Mouse (Mus musculus) gastrocnemius, postnatal 14 days (tissue): ENCODE measurements around the gene Adal. TPM values are rescaled to one million over a fixed set of nuclear protein-coding genes. Genes with fewer than 3 reads are reported as not detected.
"Not testable (repeated sequence)": the region's sequence is repeated elsewhere in the genome, so short reads cannot be mapped to it uniquely, and the experiment has no call there.

Experiments used
- DNase-seq: peaks from one replicate; pipeline ENCODE4 v3.0.0; 2021; ENCODE audit warnings: mixed read lengths
- intact Hi-C: fragments of 180-260 bp; cut with DNase I; formaldehyde crosslinking; loops from one replicate; pipeline ENCODE4 v1.15.1; 2025; ENCODE audit warnings: low total_unique reads
- long read RNA-seq, 2 experiments: library from polyadenylated mRNA; stranded (forward); transcript quantifications; one replicate each; pipeline ENCODE4 v2.0.0; 2021
- total RNA-seq, 2 experiments: library from RNA; stranded (reverse); gene quantifications; 2 replicates each; pipeline ENCODE4 v1.2.3; 2021

Adal gene
- total RNA-seq = 10 to 100 TPM; 12.7 to 13.5 TPM
- long read RNA-seq, experiment 1, partial matches to known transcripts = 0 of 13 reads
- long read RNA-seq, experiment 1, other reads (novel, unspliced or antisense) = 9 of 13 reads
- long read RNA-seq, experiment 2, partial matches to known transcripts = 0 of 11 reads
- long read RNA-seq, experiment 2, other reads (novel, unspliced or antisense) = 7 of 11 reads

DNA sequence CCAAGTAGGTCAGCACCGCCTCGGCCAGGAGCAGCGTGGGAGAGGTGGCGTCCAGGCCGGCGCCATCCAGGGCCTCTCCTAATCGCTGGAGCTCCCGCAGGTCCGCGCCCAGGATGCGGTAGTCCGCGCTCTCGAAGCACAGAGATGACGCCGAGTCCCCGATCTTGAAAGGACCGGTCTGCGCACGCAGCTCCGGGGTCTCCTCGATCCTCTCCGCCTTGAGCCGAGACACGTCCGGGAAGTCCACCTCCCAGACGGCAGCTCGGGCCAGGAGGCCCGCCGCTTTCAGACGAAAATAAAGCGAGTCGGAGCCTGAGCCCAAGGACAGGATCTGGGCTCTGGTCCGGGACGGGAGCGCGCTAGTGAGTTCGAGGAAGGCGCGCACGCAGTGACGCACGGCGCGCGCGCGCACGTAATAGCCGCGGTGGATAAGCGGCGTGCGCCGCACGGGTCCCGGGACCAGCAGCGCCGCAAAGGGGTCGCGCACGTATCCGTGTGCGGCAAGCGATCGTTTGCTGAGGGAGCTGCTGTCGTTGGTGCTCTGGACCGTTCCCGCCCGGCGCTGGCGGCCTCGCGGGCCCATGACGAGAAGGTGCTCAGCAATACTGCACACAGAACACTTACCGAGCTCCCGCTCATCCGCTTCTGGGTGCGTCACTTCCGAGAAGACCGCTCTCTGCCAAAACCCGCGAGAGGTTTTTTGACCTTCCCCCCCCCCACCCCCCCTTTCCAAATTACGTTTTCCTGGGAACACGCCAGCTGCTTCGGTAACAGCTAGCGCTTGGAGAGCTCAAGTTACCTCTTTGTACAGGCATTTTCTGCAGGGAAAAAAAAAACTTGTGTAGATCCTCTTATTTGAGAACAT, at the start of gene Adal, which contains the start of gene Lcmt2:
Gene Adal, plus strand, starts transcription at position 411 of the 865 bp plus-strand sequence.
Gene Lcmt2, minus strand, starts transcription at position 636 of the 865 bp plus-strand sequence.
- peak; percentile 90 for DNase-seq
- intact Hi-C loops = no loop called here

DNA sequence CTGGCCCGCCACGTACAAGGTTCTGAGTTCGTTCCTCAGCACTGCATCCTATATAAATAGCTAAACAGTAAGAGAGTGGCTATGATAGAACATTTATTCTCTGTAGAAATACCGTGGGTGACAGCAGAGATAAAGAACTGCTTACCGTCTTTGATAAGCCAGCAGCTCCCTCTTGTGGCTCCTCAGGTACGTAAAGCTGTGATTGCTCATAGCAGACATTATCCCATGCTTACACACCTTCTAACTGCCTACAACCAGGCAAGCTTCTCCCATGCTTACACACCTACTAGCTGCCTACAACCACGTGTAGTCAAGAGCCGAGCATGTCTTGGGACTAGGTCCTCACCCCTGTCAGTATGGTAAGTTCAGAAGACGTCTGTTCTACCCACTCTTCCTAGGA, 38.2 kb upstream of the Adal start:
- DNase-seq = peak; percentile 36
- intact Hi-C loops = loop anchor here (2.0 kb wide), 1 partner anchor 61 kb away; no protein-coding TSS in a partner anchor

DNA sequence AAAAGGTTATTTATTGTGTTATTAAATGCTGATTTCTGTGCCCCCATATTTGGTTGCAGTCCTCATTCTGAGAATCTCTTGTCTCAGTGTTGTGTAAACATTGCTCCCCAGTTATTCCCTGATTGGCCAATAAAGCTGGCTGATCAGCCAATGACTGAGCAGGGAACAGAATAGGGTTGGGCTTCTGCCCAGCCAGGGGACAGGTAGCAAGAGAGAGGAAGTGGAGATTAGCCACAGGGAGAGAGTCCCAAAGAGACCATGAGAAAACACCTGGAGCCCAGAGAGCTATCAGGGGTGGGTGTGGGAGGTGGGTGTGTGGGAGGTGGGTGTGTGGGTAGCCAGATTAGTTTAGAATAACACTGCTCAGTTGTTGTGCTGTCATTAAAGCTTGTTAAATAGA, 34.3 kb upstream of the Adal start:
- no peak for DNase-seq
- intact Hi-C loops = no loop called here

DNA sequence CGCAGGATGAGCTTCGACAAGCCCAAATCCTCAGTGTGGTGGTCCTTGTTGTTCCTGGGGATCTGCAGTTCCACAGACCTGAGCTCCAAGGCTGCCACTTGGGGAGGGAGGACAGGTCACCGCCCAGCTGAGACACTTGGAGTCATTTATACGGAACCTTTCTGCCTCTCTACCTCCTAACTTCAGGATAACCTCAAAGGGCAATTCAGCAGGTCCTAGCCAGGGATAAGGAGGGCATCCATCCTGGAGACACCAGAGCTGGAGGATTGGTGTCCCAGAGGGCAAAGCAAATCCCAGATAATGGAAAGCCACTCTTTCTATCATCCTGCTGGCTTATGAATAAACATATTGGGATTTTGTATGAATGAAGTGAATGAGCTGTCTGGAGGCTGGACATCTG, 30.5 kb upstream of the Adal start, which contains the start of gene Tgm7:
Gene Tgm7, minus strand, starts transcription at position 101 of the 400 bp plus-strand sequence.
- intact Hi-C loops = no loop called here
- DNase-seq = no peak

DNA sequence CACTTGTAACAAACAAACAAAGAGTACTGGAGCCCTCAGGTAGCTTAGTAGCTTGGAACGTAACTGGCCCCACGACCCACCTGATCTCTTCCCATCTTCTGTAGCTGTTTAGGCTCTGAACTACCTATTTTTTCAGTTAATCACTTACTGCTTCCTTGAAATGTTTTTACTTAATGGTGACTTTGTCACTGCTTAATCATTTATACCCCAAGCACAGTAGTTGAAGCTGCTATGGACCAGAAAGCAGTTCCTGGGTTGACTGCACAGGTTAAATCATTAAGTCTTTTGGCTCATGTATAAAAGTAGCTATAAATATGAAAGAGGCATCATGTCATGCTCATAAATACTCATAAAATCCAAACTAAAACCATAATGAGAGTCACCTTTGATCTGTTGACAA, 24.8 kb upstream of the Adal start:
- no peak for DNase-seq
- intact Hi-C loops = no loop called here

DNA sequence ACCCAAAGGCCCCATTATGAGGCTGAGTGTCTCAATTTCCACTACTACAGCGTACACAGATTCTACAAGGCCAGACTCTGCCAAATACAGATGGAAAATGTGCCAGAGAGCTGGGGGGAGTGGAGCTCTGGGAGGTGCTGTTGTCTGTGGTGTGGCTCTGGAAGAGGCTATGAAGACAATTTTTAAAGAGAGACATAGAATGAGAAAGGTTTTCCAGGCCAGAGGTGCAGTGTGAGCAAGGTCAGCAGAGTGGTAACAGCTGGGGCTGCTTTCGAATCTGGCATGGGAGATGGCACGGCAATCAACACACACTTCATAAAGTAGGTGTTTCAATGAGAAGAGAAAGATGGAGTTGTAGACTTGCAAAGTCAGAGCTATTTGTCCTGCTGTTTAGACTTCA, 21.0 kb upstream of the Adal start:
- intact Hi-C loops = no loop called here
- DNase-seq = no peak

DNA sequence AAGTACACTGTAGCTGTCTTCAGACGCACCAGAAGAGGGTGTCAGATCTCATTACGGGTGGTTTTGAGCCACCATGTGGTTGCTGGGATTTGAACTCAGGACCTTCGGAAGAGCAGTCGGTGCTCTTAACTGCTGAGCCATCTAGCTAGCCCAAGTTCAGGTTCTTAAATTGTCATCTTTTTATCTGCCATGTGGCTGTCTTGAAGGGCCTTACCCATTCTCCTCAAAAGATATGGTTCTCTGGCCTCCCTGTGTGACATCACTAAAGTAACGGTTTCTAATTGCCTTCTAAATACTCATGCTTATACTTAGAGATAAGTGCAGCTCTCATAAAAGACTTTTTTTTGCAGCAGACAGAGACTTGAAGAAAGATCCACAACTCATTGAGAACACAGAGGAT, 13.9 kb upstream of the Adal start:
- DNase-seq, intact Hi-C loops: not testable (repeated sequence)

DNA sequence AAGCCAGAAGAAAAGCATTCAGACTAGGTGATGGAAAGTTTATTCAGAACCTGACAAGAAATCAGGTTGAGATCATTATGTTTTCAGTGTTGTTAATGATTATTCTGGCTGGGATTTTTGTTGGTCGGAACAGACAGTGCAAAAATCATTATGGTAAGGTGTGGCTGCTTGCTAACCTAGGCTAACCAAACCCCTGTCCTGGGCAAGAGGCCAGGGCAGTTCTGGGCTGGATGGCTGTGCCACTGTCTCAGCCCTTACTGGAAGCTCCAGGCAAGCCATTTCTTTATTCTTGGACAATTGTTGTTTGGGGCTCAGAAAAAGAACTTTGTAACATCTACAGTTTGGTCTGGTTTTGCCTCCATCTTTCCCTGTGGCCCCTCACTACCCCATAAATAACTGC, 12.7 kb upstream of the Adal start:
- intact Hi-C loops = no loop called here
- DNase-seq = no peak

DNA sequence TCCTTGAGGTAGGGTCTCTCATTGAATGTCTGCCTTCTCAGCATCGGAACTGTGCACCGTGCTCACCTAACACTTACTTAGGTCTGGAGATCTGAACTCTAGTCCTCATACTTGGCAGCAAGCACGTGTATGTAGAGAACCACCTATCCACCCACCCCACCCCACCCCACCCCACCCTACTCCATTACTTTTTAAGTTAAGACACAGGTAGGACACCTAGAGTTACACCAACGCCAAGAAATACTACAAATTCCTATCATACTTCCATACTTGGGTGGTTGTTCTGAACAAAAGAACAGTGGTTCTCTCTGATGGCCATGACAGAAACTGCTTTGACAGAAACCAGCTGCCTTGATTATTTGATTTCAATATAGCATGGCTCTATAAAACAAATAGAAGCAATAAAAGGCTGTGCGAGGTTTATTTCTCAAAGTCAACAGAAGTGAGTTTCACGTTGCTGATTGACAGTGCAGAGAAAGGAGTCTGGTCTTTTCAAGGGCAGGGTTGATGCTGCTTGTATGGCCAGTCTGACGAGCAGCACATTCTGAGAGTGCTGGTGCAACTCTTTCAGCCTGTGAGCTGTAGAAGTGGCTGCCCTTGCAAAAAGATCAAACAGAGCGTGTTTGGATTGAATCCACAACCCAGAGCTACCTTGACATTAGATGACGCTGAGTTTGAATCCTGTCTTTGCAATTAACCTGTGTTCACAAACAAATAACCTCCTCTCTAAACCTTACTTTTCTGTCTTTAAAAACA, 11.2 kb upstream of the Adal start:
- no peak for DNase-seq
- intact Hi-C loops = no loop called here

DNA sequence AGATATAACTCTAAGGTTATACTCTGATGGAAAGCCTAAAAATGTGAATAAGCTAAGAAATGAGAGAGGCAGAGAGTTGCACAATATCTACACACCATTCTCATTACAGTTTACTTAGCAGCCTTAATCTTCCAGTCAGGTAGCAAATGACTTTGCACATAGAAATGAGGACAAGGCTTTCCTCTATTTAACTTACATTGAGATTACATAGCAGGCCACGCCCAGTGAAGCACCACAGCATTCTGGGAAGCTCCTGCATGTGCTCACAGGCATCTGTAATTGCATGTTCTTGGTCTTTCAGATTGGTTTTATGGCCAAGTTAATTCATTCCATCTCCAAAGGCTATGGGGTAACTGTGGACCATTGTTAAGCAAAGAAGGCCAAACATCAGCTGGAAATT, 7.4 kb upstream of the Adal start:
- no peak for DNase-seq
- intact Hi-C loops = no loop called here

DNA sequence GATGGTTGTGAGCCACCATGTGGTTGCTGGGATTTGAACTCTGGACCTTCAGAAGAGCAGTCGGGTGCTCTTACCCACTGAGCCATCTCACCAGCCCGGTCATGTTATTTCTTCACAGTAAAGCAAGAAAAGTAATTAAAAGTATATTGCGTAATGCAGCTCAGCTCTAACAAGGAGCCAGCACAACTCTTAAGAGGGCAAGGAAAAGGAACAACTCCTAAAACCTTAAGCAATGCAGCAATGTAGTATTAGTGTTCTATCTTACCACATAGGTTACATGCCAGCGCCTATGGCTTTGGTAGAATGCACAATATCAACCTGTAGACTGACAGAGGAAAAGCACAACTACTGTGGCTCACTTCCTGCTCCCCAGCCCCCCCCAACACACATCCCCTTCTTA, 2.9 kb upstream of the Adal start:
- no peak for DNase-seq
- intact Hi-C loops = no loop called here

DNA sequence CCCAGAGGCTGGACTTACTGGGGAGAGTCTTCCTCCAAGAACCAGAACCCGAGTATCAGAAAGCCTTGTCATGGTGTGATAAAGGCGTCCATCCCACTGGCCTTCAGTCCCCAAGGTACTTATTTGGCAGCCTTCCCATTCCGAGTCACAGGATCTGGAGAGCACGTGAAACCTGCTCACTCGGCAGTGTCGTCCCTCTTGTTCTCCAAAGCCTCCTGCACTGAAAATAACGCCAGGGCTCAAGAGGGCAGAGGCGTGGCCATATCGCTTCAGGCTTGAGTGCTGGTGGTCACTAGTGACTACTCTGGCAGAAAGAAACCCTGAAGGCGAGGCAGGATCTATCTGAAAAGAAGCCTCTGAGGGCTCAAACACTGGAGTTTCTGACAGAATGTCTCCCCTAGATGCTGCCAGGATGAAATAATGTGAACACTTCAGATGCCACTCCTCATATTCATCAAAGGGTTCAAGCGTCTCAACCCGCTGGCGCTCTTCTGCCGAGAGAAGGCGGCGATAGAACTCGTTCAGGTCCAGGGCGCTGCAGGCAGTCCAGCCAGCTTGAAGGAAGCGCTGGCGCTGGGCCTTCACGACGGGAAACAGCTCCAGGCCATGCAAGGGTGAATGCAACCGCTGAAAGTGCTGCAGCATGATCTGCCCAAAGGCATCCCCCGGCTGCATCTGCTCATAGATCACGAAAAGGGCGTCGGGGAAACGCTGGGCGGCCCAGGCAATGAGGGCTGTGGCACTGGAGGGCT, 786 bp upstream of the Adal start:
- peak; percentile 9 for DNase-seq
- intact Hi-C loops = no loop called here

DNA sequence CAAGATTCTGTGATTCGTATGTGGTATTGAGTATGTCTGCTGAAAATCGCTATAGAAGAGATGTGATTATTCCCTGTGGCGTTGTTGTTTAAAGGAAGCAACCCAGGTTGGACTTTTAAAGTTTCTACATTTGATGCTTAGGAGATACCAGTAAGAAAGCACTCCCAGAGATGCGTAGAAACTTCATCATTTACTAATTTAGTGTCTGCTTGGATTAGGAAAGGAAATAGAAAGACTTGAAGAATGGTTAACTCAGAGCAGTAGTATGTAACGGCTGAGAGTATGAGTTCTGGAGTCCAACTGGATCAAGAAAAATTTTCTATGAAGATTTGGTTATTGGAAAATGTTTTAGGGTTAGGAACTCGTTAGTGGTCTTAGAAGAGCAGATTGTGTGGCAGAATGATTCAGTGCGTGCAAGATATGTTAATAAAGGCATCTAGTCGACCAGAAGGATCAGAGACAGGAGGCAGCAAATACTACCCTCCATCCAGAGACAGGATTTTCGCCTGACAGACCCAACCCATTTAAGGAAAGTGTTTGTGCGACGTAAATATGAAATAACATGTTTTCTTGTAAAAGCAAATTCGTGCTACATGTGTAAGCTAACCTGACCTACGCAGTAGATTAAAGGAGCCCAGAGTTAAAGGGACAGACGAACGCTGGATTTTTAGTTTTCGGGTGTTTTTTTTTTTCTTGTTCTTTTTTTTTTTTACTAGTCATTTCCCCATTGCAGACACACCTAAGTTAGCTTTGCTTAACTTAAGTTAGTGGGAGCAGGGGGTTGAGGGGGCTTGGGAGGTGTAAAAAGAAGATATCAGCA, 1.2 kb downstream of the Adal start:
- intact Hi-C loops = no loop called here

DNA sequence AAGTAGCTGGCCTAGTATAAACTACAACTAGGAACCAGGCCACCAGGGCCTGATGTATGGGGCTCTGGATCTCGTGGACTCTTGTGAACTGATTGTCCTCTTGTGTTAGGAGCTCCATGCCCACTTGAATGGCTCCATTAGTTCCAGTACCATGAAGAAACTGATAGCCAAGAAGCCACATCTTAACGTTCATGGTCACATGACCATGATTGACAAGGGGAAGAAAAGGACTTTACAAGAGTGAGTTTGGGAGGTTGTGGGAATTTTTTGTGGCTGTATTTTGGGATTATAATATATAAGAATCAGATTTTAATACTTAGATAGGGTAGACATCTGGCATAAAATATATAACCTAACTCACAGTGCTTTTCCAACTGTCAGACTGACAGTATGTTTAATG, 2.2 kb downstream of the Adal start:
- intact Hi-C loops = no loop called here
- no peak for DNase-seq

More for the DNA sequence above, 1.2 kb downstream of the Adal start:
- DNase-seq = no peak

DNA sequence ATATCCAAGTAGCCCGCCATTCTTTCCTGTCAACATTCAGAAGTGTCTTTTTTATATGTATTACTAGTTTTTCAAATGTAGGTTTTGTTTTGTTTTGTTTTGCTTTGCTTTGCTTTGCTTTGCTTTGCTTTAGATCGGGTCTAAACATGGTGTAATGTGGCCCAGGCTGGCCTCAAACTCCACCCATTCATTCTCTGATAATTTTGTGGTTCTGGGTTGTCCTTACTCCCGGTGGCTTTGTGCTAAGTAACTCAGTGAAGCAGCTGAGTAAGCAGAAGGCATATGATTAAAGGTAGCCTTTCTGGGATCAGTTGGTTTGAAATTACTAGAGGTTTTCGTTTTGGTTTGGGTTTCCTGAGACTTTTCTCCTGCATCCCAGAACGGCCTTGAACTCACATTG, 9.5 kb downstream of the Adal start:
- intact Hi-C loops = no loop called here

DNA sequence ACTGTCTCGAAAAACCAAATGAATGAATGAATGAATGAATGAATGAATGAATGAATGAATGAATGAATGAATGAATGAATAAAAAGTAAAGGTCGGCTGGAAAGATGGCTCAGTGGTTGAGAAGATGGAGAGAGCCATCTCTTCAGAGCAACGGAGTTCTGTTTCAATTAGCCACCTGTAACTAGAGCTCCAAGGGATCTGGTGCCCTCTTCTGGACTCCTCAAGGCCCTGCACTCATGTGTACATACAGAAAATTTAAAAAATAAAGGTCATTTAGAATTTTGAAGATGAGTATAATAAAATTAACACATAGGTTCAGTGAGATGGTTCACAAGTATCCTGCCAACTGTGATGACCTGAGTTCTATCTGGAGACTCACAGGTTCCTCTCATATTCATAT, 12.9 kb downstream of the Adal start:
- DNase-seq = no peak
- intact Hi-C loops = no loop called here

More for the DNA sequence above, 9.5 kb downstream of the Adal start:
- no peak for DNase-seq

DNA sequence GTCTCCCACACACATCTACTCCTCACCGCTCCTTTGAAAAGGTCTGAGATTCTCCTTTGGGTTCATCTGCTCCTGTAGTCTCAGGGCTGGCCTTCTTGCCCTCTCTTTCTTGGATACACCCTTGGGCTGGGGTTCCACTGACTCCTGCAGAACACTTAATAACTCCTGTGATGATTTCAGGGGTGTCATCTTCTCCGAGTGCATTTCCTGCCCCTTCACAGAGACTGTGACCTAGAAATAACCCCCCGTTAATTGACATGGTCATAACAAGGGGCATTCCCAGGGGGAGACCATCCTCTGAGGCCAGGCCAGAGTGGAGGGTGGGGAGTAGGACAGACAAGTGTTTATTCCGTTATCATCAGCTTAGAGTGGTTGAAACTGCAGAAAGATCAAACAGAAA, 28.9 kb downstream of the Adal start:
- DNase-seq = no peak
- intact Hi-C loops = no loop called here

DNA sequence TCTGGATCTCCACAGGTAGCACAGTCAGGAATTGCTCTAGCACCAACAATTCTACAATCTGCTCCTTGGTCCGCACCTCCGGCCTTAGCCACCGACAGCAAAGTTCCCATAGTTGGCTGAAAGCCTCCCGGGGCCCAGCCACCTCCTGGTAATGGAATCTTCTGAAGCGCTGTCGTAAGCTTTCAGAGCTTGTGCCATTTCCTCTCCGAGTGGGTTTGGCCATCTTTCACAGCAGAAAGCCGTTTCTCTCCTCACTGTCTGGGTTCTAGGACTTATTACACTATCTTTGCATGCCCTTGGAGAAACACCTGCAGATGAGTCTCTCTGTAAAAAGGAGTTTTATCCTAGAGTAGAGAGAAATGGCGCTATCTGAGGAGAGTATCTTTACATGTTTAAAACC, 29.7 kb downstream of the Adal start:
- DNase-seq = peak; percentile 29
- intact Hi-C loops = no loop called here

DNA sequence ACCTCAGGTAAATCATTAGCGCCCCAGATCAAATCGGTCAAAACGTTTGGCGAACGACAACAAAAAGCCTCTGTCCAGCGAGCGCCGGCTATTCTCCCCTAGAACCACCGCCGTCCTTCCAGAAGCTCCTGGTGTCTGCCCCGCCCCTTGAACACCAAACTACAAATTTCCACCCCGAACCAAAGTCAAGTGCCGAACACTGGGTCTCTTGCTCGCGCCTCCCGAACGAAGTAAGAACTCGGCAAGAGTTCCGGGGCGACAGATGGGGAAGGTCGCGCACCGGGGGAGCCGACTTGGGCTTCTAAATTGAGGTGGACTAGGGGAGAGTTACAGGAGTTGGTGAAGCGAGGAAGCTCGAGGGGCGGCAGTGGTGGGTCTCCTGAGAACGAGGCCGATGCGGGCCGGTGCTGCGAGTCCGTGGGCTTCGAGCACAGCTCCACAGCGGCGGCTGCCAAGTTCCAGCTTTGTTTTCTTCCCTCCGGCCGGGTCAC, 30.3 kb downstream of the Adal start, which contains the start of gene Tubgcp4:
Gene Tubgcp4, plus strand, starts transcription at position 174 of the 491 bp plus-strand sequence.
- intact Hi-C loops = no loop called here
- peak; percentile 37 for DNase-seq
